Mouse (Mus musculus) cerebellum, adult 8-10 months (tissue): ENCODE data around the gene Nsun2.
"Not testable (repeated sequence)": the region's sequence is repeated elsewhere in the genome, so short reads cannot be mapped to it uniquely, and the experiment has no call there.

Experiments
- DNase-seq: peaks from one replicate; pipeline ENCODE4 v3.0.0; 2022

The Nsun2 gene

GRCm38 (mm10) chr13:69595911-69596310 lies 62.4 kb downstream of the Nsun2 start:
- DNase-seq, result no peak

- no peak for DNase-seq
Observed at GRCm38 (mm10) chr13:69596515-69596914, 63.0 kb downstream of the Nsun2 start.

DNA sequence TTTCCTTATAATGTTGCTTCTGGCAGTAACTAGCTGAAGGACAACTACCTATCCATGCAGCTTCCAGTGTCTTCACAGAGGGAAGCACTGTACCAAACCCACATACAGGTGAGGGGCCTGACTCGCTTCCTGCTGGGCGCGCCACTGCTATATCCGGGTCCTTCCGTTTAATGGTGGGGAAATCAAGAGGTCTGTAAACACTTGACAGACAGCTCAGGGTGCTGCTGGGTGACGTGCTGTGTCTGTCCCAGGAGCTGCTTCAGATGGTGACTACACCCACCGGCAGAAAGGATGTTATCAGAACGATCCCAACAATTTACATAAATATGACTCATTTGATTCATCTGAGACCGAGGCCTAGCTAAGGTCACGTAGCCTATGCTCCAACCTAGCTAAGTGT lies 65.3 kb downstream of the Nsun2 start:
- DNase-seq, result no peak

- DNase-seq, result not testable (repeated sequence)
Observed at GRCm38 (mm10) chr13:69600863-69601262, 67.3 kb downstream of the Nsun2 start.

DNA sequence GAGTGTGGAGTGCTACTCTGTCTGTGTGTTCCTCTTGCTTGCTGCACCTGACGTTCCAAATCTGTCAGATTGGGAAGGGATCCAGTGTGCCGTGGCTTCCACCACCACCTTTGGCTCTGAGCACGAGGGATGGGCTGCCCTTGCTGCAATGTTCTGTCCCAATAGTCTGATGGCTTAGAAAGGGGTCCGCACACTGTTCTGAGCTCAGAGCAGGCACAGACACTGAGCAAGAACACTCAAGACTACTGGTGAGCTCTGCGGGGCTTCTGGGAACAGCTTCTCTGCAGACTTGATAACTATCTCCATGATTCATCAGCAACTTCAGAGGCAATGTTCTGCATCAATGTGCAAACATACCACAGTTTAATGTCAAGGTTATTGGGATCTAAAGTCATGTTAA lies 67.8 kb downstream of the Nsun2 start:
- DNase-seq, result no peak

- no peak for DNase-seq
Observed at GRCm38 (mm10) chr13:69604670-69605069, 71.1 kb downstream of the Nsun2 start.

GRCm38 (mm10) chr13:69608734-69609133 lies 75.2 kb downstream of the Nsun2 start:
- DNase-seq, result no peak

DNA sequence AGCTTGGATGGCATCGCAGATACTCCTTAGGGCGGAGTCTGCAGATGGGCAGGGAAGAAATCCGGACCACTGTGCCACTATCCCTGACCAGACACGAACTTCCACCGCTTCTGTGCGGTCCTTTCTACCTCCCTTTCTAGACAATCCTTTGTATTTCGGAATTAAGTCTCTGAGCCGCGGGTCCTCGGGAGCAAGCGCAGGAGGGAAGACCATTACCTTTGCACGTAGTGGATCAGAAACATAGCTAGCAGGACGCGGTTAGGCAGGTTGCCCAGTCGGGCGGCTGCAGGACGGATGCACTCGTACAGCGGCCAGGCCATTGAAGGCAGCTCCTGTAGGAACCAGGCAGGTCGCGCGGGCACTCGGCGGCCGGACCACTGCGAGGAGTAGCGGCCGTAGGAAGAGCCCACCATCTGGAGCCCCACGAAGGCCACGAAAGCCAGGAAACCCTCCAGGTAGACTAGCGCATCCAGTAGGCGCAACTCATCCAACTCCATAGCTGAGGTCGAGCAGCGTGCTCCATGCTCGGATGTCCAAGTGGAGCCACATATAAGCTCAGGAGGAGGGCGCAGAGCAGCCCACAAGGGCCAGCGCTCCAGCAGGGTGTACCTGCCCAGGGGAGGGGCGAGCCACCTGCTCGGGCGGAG lies 77.3 kb downstream of the Nsun2 start:
- DNase-seq, result no peak

GRCm38 (mm10) chr13:69611398-69612174 lies 78.0 kb downstream of the Nsun2 start, which contains the start of gene Srd5a1:
Srd5a1 (minus strand) TSS chr13:69611442.
- DNase-seq, result peak; percentile 100

DNA sequence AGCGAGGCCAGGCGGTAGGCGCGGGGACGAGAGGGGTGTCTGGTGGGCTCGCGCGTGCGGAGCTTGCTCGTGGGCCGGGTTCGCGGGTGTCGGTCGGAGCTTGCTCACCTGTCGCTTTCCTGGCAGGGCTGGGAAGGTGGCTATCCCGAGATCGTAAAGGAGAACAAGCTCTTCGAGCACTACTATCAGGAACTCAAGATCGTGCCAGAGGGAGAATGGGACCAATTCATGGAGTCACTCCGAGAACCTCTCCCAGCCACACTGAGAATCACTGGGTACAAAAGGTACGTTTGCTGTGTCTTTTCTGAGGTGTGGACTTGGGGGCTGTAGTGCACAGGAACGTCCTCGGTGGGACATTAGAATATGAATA lies 78.6 kb downstream of the Nsun2 start:
- no peak for DNase-seq

DNA sequence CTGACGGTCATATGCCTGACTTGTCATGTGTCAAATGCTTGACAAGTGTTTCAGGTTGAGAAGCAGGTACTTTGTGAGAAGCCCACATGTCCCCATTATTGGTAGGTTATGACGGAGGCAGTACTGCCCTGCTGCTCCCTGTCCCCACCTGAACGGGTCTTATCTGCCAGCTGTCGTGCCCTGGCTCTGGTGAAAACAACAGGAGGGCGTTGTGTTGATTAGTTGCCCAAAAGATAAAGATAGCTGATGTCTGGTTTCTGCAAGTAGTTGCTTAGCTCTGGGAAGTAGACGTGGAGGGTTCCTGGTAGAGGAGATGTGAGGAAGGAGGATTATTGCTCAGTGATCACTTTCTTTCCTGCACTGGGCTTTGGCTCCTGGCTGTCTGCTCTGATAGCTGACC lies 83.2 kb downstream of the Nsun2 start:
- no peak for DNase-seq

DNA sequence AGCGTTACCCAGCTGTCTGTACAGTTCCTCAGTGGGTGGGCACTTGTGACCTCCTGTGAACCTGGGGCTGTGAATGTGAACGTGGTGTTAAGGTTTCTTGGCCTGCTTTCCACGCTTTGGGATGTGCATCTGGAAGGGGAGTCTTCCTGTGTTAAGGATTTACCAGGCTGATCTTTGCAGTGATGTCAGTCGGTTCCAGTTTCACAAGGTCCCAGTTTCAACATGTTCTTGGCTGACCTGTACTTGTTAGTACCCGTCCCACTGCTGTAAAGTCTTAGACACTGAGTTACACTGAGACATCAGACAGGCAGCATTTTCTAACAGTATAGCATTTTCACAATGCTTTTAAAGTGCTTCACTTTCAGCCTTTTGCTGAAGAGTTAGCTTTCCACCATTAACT lies 90.3 kb downstream of the Nsun2 start:
- no peak for DNase-seq

GRCm38 (mm10) chr13:69624510-69624909 lies 91.0 kb downstream of the Nsun2 start:
- no peak for DNase-seq

GRCm38 (mm10) chr13:69627941-69628340 lies 94.4 kb downstream of the Nsun2 start:
- DNase-seq, result no peak

- no peak for DNase-seq
Observed at GRCm38 (mm10) chr13:69630576-69630975, 97.0 kb downstream of the Nsun2 start.

DNA sequence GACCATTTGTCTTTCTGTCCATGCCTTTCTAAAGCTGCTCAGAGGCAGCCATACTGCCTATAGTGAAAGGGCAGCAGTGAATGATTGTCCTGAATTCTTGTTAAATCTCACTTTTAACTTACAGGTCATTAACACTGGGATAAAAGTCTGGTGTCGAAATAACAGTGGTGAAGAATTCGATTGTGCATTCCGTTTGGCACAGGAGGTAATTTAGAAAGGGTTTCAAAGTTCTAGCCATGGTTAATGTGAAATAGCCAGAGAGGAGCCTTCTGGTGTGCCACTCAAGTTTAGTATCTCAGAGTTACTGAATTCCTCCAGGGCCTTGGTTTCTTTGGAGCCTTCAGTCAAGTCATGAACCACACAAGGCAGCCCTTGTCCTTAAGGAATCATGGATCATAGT lies 97.6 kb downstream of the Nsun2 start:
- no peak for DNase-seq

GRCm38 (mm10) chr13:69631659-69632058 lies 98.1 kb downstream of the Nsun2 start:
- no peak for DNase-seq

- DNase-seq, result no peak
Observed at GRCm38 (mm10) chr13:69633551-69633950, 100.0 kb downstream of the Nsun2 start.

GRCm38 (mm10) chr13:69633988-69634387 lies 100.4 kb downstream of the Nsun2 start:
- no peak for DNase-seq

DNA sequence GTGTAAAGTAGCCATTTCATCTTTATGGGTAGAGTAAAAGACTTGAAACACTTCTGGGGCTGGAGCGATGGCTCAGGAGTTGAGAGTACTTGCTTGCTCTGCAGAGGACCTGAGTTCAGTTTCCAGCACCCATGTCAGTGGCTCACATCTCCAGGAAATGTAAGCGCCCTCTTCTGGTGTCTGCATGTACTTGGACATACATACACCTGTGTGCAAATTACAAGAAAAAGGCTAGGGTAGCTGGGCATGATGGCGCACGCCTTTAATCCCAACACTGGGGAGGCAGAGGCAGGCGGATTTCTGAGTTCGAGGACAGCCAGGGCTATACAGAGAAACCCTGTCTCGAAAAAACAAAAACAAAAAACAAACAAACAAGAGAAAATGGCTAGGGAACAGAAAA lies 102.3 kb downstream of the Nsun2 start:
- DNase-seq, result not testable (repeated sequence)

DNA sequence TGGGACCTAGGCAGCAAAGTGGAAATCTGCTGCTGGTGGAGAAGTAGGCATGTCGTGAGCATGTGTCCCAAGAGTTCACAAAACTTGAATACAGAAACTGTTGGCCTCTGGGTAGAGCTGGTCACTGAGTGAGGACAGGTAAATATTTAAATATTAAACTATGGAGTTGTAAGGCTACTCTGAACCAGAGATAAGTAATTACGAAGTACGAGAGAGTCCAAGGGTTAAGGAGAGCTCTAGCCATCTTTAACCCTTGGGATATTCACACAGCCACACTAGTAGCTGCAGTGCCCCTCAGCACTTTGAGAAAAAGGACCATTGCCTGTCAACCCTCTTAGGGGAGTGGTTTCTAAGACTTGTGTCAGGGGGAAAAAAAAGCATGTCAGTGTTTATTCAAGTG lies 102.8 kb downstream of the Nsun2 start:
- no peak for DNase-seq

GRCm38 (mm10) chr13:69636816-69637215 lies 103.3 kb downstream of the Nsun2 start:
- DNase-seq, result no peak

DNA sequence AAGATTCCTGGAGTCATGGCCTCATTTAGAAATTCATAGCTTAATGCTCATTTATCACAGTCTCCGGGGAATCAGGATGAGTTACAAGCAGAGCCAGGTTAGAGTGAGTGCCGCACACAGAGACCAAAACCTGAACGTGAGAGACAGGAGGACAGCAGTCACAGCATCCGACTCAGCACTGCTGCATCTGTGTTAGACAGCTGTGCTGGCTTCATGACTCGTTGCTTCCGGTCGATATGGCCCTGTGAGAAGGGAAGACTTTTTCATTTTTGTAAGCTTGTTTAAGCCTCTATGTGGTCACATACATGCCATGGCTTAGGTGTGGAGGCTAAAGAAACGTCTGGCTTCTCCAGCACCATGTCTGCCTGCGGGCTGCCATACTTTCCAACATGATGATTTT lies 104.1 kb downstream of the Nsun2 start:
- DNase-seq, result no peak

DNA sequence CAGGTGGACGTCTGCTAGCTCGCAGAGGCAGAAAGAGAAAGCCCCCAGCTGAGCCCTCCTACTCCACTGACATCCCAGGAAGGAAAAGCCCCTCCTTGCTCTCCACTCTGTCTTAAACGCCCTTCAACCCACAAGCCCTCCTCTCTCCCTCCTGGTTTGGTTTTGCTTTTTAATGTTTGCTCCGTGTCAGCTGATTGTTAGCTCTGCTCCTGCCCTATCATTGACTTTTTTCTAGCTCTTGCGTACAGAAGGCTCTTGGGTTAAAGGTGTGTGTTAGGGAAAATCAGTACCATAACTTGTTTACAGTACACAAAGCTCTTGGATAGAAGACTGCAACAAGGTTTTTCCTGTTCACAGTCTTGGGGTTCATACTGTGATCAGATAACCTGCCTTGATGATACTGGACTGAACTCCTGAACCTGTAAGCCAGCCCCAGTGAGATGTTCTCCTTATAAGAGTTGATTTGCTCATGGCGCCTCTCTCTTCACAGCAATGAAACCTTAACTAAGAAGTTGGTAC lies 104.6 kb downstream of the Nsun2 start:
- DNase-seq, result no peak
